Mouse (Mus musculus) CH12.LX (cell line): ENCODE results near the gene Scd2.

ENCODE experiments used
- MAX ChIP-seq: IDR thresholded peaks from 2 replicates; pipeline ENCODE4 v1.6.1; 2011; ENCODE audit warnings: low read length, improper control_type of control experiment
- MAZ ChIP-seq: IDR thresholded peaks from 2 replicates; pipeline ENCODE4 v1.6.1; 2012; ENCODE audit warnings: low read depth, mild to moderate bottlenecking, inconsistent platforms, low read length, improper control_type of control experiment, moderate library complexity
- MXI1 ChIP-seq: IDR thresholded peaks from 2 replicates; pipeline ENCODE4 v1.6.1; 2011; ENCODE audit warnings: mild to moderate bottlenecking, low read depth, low read length, improper control_type of control experiment
- POLR2AphosphoS2 ChIP-seq: IDR thresholded peaks from 2 replicates; pipeline ENCODE4 v1.6.1; 2011; ENCODE audit warnings: low read depth, low read length, improper control_type of control experiment

DNA sequence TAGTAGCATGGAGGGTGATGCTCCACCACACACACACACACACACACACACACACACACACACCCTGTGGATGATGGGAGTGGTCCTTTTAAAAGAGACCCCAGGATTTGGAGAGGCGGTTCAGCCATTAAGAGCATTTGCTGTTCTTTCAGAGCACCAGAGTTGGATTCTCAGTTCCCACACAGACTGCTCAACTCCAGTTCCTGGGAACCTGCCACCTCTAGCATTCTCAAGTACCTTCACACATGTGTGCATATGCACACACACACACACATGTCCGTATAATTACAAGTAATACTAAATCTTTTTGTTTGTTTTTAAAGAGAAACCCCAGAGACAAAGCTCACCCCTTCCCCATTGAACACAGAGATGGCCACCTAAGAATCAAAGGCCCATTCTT lies 1.4 kb upstream of the Scd2 start:
- TF ChIP-seq MAX = no peak
- TF ChIP-seq POLR2AphosphoS2 = no peak
- TF ChIP-seq MXI1 = no peak
- no peak for TF ChIP-seq MAZ
